Mouse (Mus musculus): ENCODE data around the gene Ets2. TPM values are rescaled to one million over a fixed set of nuclear protein-coding genes. Genes with fewer than 3 reads are reported as not detected.

Ets2 gene
- polyA plus RNA-seq, 1 experiment from 2014 or later, result 107 TPM

- Histone ChIP-seq H3K4me3 (no peak overlapping the region), H3K9me3 (no peaks in the 10 kb centered on the region), H3K36me3 (no peaks in the 10 kb centered on the region), H3K9ac (no peak overlapping the region), H3K27ac (no peak overlapping the region), H3K27me3 (no peaks in the 10 kb centered on the region), H3K4me1 (peaks cover 15% of the 10 kb centered on the region), H3K4me2 (no peak overlapping the region)
- 42% methylated on average over 19 of the region's 19 CpGs for WGBS
- ATAC-seq (ENCODE audit: borderline replicate concordance, extremely low read depth, low FRiP score, low TSS enrichment), result no peak
Observed at GRCm38 (mm10) chr16:95668151-95668993, 33.5 kb upstream of the Ets2 start.

GRCm38 (mm10) chr16:95674452-95674921 lies 27.4 kb upstream of the Ets2 start:
- no peaks in the 10 kb centered on the region for H3K9me3 ChIP-seq
- no peaks in the 10 kb centered on the region for H3K36me3 ChIP-seq
- H3K27me3 ChIP-seq, result no peaks in the 10 kb centered on the region
- no peak overlapping the region for H3K9ac ChIP-seq
- H3K4me3 ChIP-seq, result peak overlapping the region; percentile 15; the same call in 1 of the 2 replicates
- 35% methylated on average over 5 of the region's 5 CpGs for WGBS
- peak; percentile 43; the same call in 1 of the 2 replicates for ATAC-seq (ENCODE audit: borderline replicate concordance, extremely low read depth, low FRiP score, low TSS enrichment)
- peak overlapping the region; percentile 54; the same call in 1 of the 2 replicates for H3K27ac ChIP-seq
- H3K4me1 ChIP-seq, result peaks cover 10% of the 10 kb centered on the region; the same call in 1 of the 2 replicates
- H3K4me2 ChIP-seq, result peak overlapping the region; percentile 45

- ATAC-seq (ENCODE audit: borderline replicate concordance, extremely low read depth, low FRiP score, low TSS enrichment), result no peak
- no peak overlapping the region for H3K27ac ChIP-seq
- no peak overlapping the region for H3K4me3 ChIP-seq
- no peak overlapping the region for H3K4me2 ChIP-seq
- H3K27me3 ChIP-seq, result no peaks in the 10 kb centered on the region
- no peak overlapping the region for H3K9ac ChIP-seq
- peaks cover 10% of the 10 kb centered on the region; the same call in 1 of the 2 replicates for H3K4me1 ChIP-seq
- H3K36me3 ChIP-seq, result no peaks in the 10 kb centered on the region
- 50% methylated on average over 11 of the region's 11 CpGs for WGBS
- H3K9me3 ChIP-seq, result no peaks in the 10 kb centered on the region
Observed at GRCm38 (mm10) chr16:95675212-95675611, 26.7 kb upstream of the Ets2 start.

GRCm38 (mm10) chr16:95676668-95677067 lies 25.2 kb upstream of the Ets2 start:
- no peak for ATAC-seq (ENCODE audit: borderline replicate concordance, extremely low read depth, low FRiP score, low TSS enrichment)
- Histone ChIP-seq H3K4me3 (no peak overlapping the region), H3K9ac (no peak overlapping the region), H3K27ac (no peak overlapping the region), H3K9me3 (no peaks in the 10 kb centered on the region), H3K4me2 (no peak overlapping the region), H3K27me3 (no peaks in the 10 kb centered on the region), H3K4me1 (peaks cover 10% of the 10 kb centered on the region; the same call in 1 of the 2 replicates), H3K36me3 (no peaks in the 10 kb centered on the region)
- WGBS, result 89% methylated on average over 3 of the region's 3 CpGs

- H3K9ac ChIP-seq, result no peak overlapping the region
- no peaks in the 10 kb centered on the region for H3K9me3 ChIP-seq
- no peaks in the 10 kb centered on the region for H3K27me3 ChIP-seq
- H3K36me3 ChIP-seq, result no peaks in the 10 kb centered on the region
- no peak overlapping the region for H3K4me2 ChIP-seq
- H3K4me3 ChIP-seq, result no peak overlapping the region
- no peak overlapping the region for H3K27ac ChIP-seq
- WGBS, result 67% methylated on average over 6 of the region's 6 CpGs
- no peaks in the 10 kb centered on the region for H3K4me1 ChIP-seq
- ATAC-seq (ENCODE audit: borderline replicate concordance, extremely low read depth, low FRiP score, low TSS enrichment), result 0 out of 2 replicates have a peak, but pooled peaks have one; percentile 16
Observed at GRCm38 (mm10) chr16:95682431-95682892, 19.4 kb upstream of the Ets2 start.

GRCm38 (mm10) chr16:95685807-95686206 lies 16.1 kb upstream of the Ets2 start:
- H3K4me1 ChIP-seq, result no peaks in the 10 kb centered on the region
- no peak overlapping the region for H3K9ac ChIP-seq
- WGBS, result 38% methylated on average over 2 of the region's 2 CpGs
- H3K36me3 ChIP-seq, result no peaks in the 10 kb centered on the region
- no peak overlapping the region for H3K4me3 ChIP-seq
- no peaks in the 10 kb centered on the region for H3K9me3 ChIP-seq
- no peak for ATAC-seq (ENCODE audit: borderline replicate concordance, extremely low read depth, low FRiP score, low TSS enrichment)
- no peaks in the 10 kb centered on the region for H3K27me3 ChIP-seq
- H3K27ac ChIP-seq, result no peak overlapping the region
- H3K4me2 ChIP-seq, result no peak overlapping the region

- H3K4me2 ChIP-seq, result no peak overlapping the region
- no peak for ATAC-seq (ENCODE audit: borderline replicate concordance, extremely low read depth, low FRiP score, low TSS enrichment)
- H3K9ac ChIP-seq, result no peak overlapping the region
- H3K4me1 ChIP-seq, result no peaks in the 10 kb centered on the region
- no peak overlapping the region for H3K27ac ChIP-seq
- H3K27me3 ChIP-seq, result no peaks in the 10 kb centered on the region
- no peaks in the 10 kb centered on the region for H3K9me3 ChIP-seq
- WGBS, result 65% methylated on average over 6 of the region's 6 CpGs
- H3K4me3 ChIP-seq, result no peak overlapping the region
- H3K36me3 ChIP-seq, result no peaks in the 10 kb centered on the region
Observed at GRCm38 (mm10) chr16:95686246-95686645, 15.6 kb upstream of the Ets2 start.

GRCm38 (mm10) chr16:95686901-95687300 lies 15.0 kb upstream of the Ets2 start:
- 90% methylated on average over 8 of the region's 8 CpGs for WGBS

GRCm38 (mm10) chr16:95688010-95688409 lies 13.9 kb upstream of the Ets2 start:
- ATAC-seq (ENCODE audit: borderline replicate concordance, extremely low read depth, low FRiP score, low TSS enrichment), result no peak
- Histone ChIP-seq H3K27me3 (no peaks in the 10 kb centered on the region), H3K36me3 (no peaks in the 10 kb centered on the region), H3K4me2 (no peak overlapping the region), H3K9ac (no peak overlapping the region), H3K9me3 (no peaks in the 10 kb centered on the region), H3K4me1 (no peaks in the 10 kb centered on the region), H3K4me3 (no peak overlapping the region), H3K27ac (no peak overlapping the region)
- 75% methylated on average over 4 of the region's 4 CpGs for WGBS

More at GRCm38 (mm10) chr16:95686901-95687300, 15.0 kb upstream of the Ets2 start:
- Histone ChIP-seq H3K27me3 (no peaks in the 10 kb centered on the region), H3K36me3 (no peaks in the 10 kb centered on the region), H3K4me1 (no peaks in the 10 kb centered on the region), H3K27ac (no peak overlapping the region), H3K4me3 (no peak overlapping the region), H3K9me3 (no peaks in the 10 kb centered on the region), H3K4me2 (no peak overlapping the region), H3K9ac (no peak overlapping the region)
- ATAC-seq (ENCODE audit: borderline replicate concordance, extremely low read depth, low FRiP score, low TSS enrichment), result no peak

GRCm38 (mm10) chr16:95696599-95696998 lies 5.3 kb upstream of the Ets2 start:
- no peak for ATAC-seq (ENCODE audit: borderline replicate concordance, extremely low read depth, low FRiP score, low TSS enrichment)
- Histone ChIP-seq H3K4me2 (no peak overlapping the region), H3K9me3 (no peaks in the 10 kb centered on the region), H3K27me3 (no peaks in the 10 kb centered on the region), H3K27ac (no peak overlapping the region), H3K9ac (no peak overlapping the region), H3K36me3 (no peaks in the 10 kb centered on the region), H3K4me1 (peaks cover 9% of the 10 kb centered on the region), H3K4me3 (no peak overlapping the region)
- 37% methylated on average over 6 of the region's 6 CpGs for WGBS

GRCm38 (mm10) chr16:95699721-95700120 lies 2.2 kb upstream of the Ets2 start:
- no peaks in the 10 kb centered on the region for H3K36me3 ChIP-seq
- no peaks in the 10 kb centered on the region for H3K27me3 ChIP-seq
- peak overlapping the region; percentile 71 for H3K27ac ChIP-seq
- no peak overlapping the region for H3K9ac ChIP-seq
- 0 out of 2 replicates have a peak, but pooled peaks have one; percentile 11 for ATAC-seq (ENCODE audit: borderline replicate concordance, extremely low read depth, low FRiP score, low TSS enrichment)
- no peaks in the 10 kb centered on the region for H3K9me3 ChIP-seq
- H3K4me3 ChIP-seq, result no peak overlapping the region
- 43% methylated on average over 3 of the region's 3 CpGs for WGBS
- H3K4me1 ChIP-seq, result peaks cover 16% of the 10 kb centered on the region
- H3K4me2 ChIP-seq, result no peak overlapping the region

GRCm38 (mm10) chr16:95700224-95700623 lies 1.7 kb upstream of the Ets2 start:
- no peak overlapping the region for H3K9ac ChIP-seq
- H3K4me1 ChIP-seq, result peaks cover 21% of the 10 kb centered on the region
- ATAC-seq (ENCODE audit: borderline replicate concordance, extremely low read depth, low FRiP score, low TSS enrichment), result no peak
- no peaks in the 10 kb centered on the region for H3K36me3 ChIP-seq
- no peaks in the 10 kb centered on the region for H3K9me3 ChIP-seq
- no peak overlapping the region for H3K4me2 ChIP-seq
- peak overlapping the region; percentile 71 for H3K27ac ChIP-seq
- no peak overlapping the region for H3K4me3 ChIP-seq
- 53% methylated on average over 7 of the region's 7 CpGs for WGBS
- H3K27me3 ChIP-seq, result no peaks in the 10 kb centered on the region
